Mouse (Mus musculus) lung, adult 2 months (tissue): ENCODE results near the gene Fxn. TPM values are rescaled to one million over a fixed set of nuclear protein-coding genes. Genes with fewer than 3 reads are reported as not detected.

Source experiments
- DNase-seq: peaks from one replicate; pipeline ENCODE4 v3.0.0; 2022
- H3K4me1 ChIP-seq: fragments of 200-500 bp; 2 replicates; pipeline ENCODE4 v1.6.1; 2011; ENCODE audit warnings: low read length; ENCODE audit not compliant: control insufficient read depth, insufficient read depth
- H3K4me3 ChIP-seq: fragments of 200-500 bp; replicated peaks from 2 replicates; pipeline ENCODE3; 2011; ENCODE audit warnings: low read depth, mild to moderate bottlenecking, control low read depth, low read length; ENCODE audit errors: extremely low read depth
- CTCF ChIP-seq: fragments of 200-500 bp; IDR thresholded peaks from 2 replicates; pipeline ENCODE4 v1.5.1; 2011; ENCODE audit warnings: mild to moderate bottlenecking, low read length, control low read depth; ENCODE audit not compliant: insufficient read depth
- POLR2A ChIP-seq: fragments of 200-500 bp; IDR thresholded peaks from 2 replicates; pipeline ENCODE4 v1.6.1; 2011; ENCODE audit warnings: low read depth, mild to moderate bottlenecking, control low read depth, low read length, borderline replicate concordance; ENCODE audit errors: extremely low read depth
- WGBS: fragments of 180-500 bp; shearing (Covaris S2); methylation state at CpG from one replicate; pipeline ENCODE4 v1.1.7; 2018; 5-methylcytosine and 5-hydroxymethylcytosine counted together
- polyA plus RNA-seq: library from polyadenylated mRNA; depleted of rRNA; stranded (reverse); fragments of >200 nt; gene quantifications from 2 replicates; pipeline ENCODE4 v1.2.3, GENCODE M21; 2012; rRNA removed

Fxn gene
- polyA plus RNA-seq, 1 experiment: 7.0 TPM

GRCm38 (mm10) chr19:24212552-24213249 lies 67.7 kb downstream of the Fxn start:
- Histone ChIP-seq H3K4me1 (peaks cover 24% of the 10 kb centered on the region), H3K4me3 (no peak overlapping the region)
- DNase-seq: no peak
- WGBS: 64% methylated on average over 12 of the region's 12 CpGs
- TF ChIP-seq CTCF (no peak), POLR2A (no peak)

Other genes with a start within 250 kb of the Fxn start
- gene Fam189a2, start 249.6 kb downstream of the Fxn start, polyA plus RNA-seq: 106 and 145 TPM in 2 replicates
- 62.3 and 68.6 TPM in 2 replicates for gene Tjp2, start 55.6 kb downstream of the Fxn start, polyA plus RNA-seq
- gene Fam122a, start 196.8 kb upstream of the Fxn start, polyA plus RNA-seq: 28.4 and 33.3 TPM in 2 replicates